8 mouse cellular contexts compared by ENCODE assay signal in genomic region chr7:34652751-34653502, GRCm38 (mm10). TPM values are rescaled to one million over a fixed set of nuclear protein-coding genes. Genes with fewer than 3 reads are reported as not detected.
DNase-seq lines count a peak whose midpoint lies in the region; ATAC-seq and TF ChIP-seq lines count a peak whose summit lies in the region.

No protein-coding gene starts in this region.

- peak overlapping the region; percentile 97 for H3K9ac ChIP-seq in forebrain, embryonic 13.5 days
- peak overlapping the region; percentile 93 for H3K9ac ChIP-seq in hindbrain, embryonic 14.5 days
- H3K9ac ChIP-seq in lung, embryonic 14.5 days: peak overlapping the region; percentile 94

- no peaks in the 10 kb centered on the region for H3K27me3 ChIP-seq in forebrain, embryonic 13.5 days
- H3K27me3 ChIP-seq in hindbrain, embryonic 14.5 days (ENCODE audit: control insufficient read depth, insufficient read depth, low read length): no peaks in the 10 kb centered on the region
- H3K27me3 ChIP-seq in lung, embryonic 14.5 days (ENCODE audit: insufficient read depth, low read length): no peaks in the 10 kb centered on the region

- H3K36me3 ChIP-seq in forebrain, embryonic 13.5 days (ENCODE audit: poor library complexity, severe bottlenecking): peaks cover 25% of the 10 kb centered on the region
- peaks cover 20% of the 10 kb centered on the region for H3K36me3 ChIP-seq in hindbrain, embryonic 14.5 days (replicated peaks; ENCODE audit: control insufficient read depth, insufficient read depth)
- peaks cover 30% of the 10 kb centered on the region for H3K36me3 ChIP-seq in lung, embryonic 14.5 days (ENCODE audit: insufficient read depth)

- H3K9me3 ChIP-seq in forebrain, embryonic 13.5 days (replicated peaks): no peaks in the 10 kb centered on the region
- H3K9me3 ChIP-seq in hindbrain, embryonic 14.5 days (ENCODE audit: control insufficient read depth, low read length): no peaks in the 10 kb centered on the region
- H3K9me3 ChIP-seq in lung, embryonic 14.5 days (ENCODE audit: low read depth, low read length): no peaks in the 10 kb centered on the region

- WGBS in forebrain, embryonic 13.5 days: under 1% methylated on average over 48 of the region's 48 CpGs
- WGBS in hindbrain, embryonic 14.5 days: under 1% methylated on average over 48 of the region's 48 CpGs
- WGBS in lung, embryonic 14.5 days: under 1% methylated on average over 48 of the region's 48 CpGs

- DNase-seq in 3134 (ENCODE audit: extremely low read depth, insufficient read length, low spot score) (peak; percentile 53), R1 (ENCODE audit: low read depth, low spot score) (peak; percentile 52)
- DNase-seq in hindbrain, embryonic 14.5 days (ENCODE audit: low spot score): no peak
- peak; percentile 58 for DNase-seq in lung, embryonic 14.5 days
- DNase-seq in skeletal muscle tissue, adult 2 months (ENCODE audit: low read depth, low spot score): peak; percentile 78
- DNase-seq in left cerebral cortex, adult 18-20 months (ENCODE audit: low spot score in 2 of 2): no peak

- H3K4me2 ChIP-seq in forebrain, embryonic 13.5 days: peak overlapping the region; percentile 95
- H3K4me2 ChIP-seq in hindbrain, embryonic 14.5 days (replicated peaks): peak overlapping the region; percentile 70
- peak overlapping the region; percentile 80 for H3K4me2 ChIP-seq in lung, embryonic 14.5 days

- H3K27ac ChIP-seq in forebrain, embryonic 13.5 days: peak overlapping the region; percentile 99
- peak overlapping the region; percentile 100 for H3K27ac ChIP-seq in hindbrain, embryonic 14.5 days
- peak overlapping the region; percentile 99 for H3K27ac ChIP-seq in lung, embryonic 14.5 days (ENCODE audit: low read depth)

- no peak for TF ChIP-seq CTCF in lung, embryonic 14.5 days (IDR thresholded peaks at IDR 0.05; ENCODE audit: low read depth)

- peak overlapping the region; percentile 84 for H3K4me3 ChIP-seq in forebrain, embryonic 13.5 days
- peak overlapping the region; percentile 83 for H3K4me3 ChIP-seq in hindbrain, embryonic 14.5 days (replicated peaks; ENCODE audit: low read length)
- H3K4me3 ChIP-seq in lung, embryonic 14.5 days (ENCODE audit: low read depth, low read length): peak overlapping the region; percentile 76

- peaks cover 36% of the 10 kb centered on the region for H3K4me1 ChIP-seq in forebrain, embryonic 13.5 days
- H3K4me1 ChIP-seq in hindbrain, embryonic 14.5 days (replicated peaks; ENCODE audit: control insufficient read depth, insufficient read depth, low read length): peaks cover 28% of the 10 kb centered on the region
- no peaks in the 10 kb centered on the region for H3K4me1 ChIP-seq in lung, embryonic 14.5 days (ENCODE audit: insufficient read depth)

- no peak for ATAC-seq in forebrain, embryonic 13.5 days
- no peak for ATAC-seq in hindbrain, embryonic 14.5 days (ENCODE audit: low FRiP score)
- 0 out of 2 replicates have a peak, but pooled peaks have one; percentile 6 for ATAC-seq in lung, embryonic 14.5 days (ENCODE audit: insufficient read depth)
- no peak for ATAC-seq in inflammation-experienced regulatory T-cells, adult 6 months

RNA-seq across cellular contexts. Expression of gene Kctd15, which starts 3.6 kb away (rescaled TPM):
- polyA plus RNA-seq in forebrain, embryonic 13.5 days (2015; fragmentation: Nextera tagmentation; extraction: Ambion mirVana): 28.9 and 35.8 TPM in 2 replicates
- 12.3 and 13.0 TPM in 2 replicates for polyA plus RNA-seq in hindbrain, embryonic 14.5 days (2014; fragmentation: Nextera tagmentation; extraction: Ambion mirVana)
- 11.0 and 11.4 TPM in 2 replicates for polyA plus RNA-seq in lung, embryonic 14.5 days (2014; fragmentation: Nextera tagmentation; extraction: Ambion mirVana)
- 10 to 100 TPM; 10.3 to 11.9 TPM for total RNA-seq in left cerebral cortex, adult 18-20 months (2021)
- not detected for polyA plus RNA-seq in inflammation-experienced regulatory T-cells, adult 6 months (2017; shearing (Covaris generic))

Comparison
In these comparisons a context has a peak if more than half of its experiments do, and no peak if none do; other contexts are left out.
1. DNase-seq: peak in 3134 (single experiment), R1 (single experiment), lung, embryonic 14.5 days (single experiment) and skeletal muscle tissue, adult 2 months (single experiment); none in hindbrain, embryonic 14.5 days (single experiment) and left cerebral cortex, adult 18-20 months (0 of 2).
2. RNA of gene Kctd15, which starts 3.6 kb away (polyA plus RNA-seq): 28.9 to 35.8 TPM in forebrain, embryonic 13.5 days, 12.3 to 13.0 TPM in hindbrain, embryonic 14.5 days and 11.0 to 11.4 TPM in lung, embryonic 14.5 days; not detected in inflammation-experienced regulatory T-cells, adult 6 months; every median in the first group is over 10 times any median in the second.
3. Peak in every context shown above with its lines, with median percentiles within 50 percentile points of each other: H3K27ac ChIP-seq, H3K4me2 ChIP-seq, H3K4me3 ChIP-seq and H3K9ac ChIP-seq.